Mouse (Mus musculus) liver, embryonic 14.5 days (tissue): ENCODE results near the gene Gstt4.

Experiments
- CTCF ChIP-seq: IDR thresholded peaks from 2 replicates; pipeline ENCODE4 v1.5.1; 2016; ENCODE audit warnings: antibody characterized with exemption, low read depth, control low read depth
- EP300 ChIP-seq: IDR thresholded peaks from 2 replicates; pipeline ENCODE4 v1.6.1; 2016; ENCODE audit warnings: antibody characterized with exemption, low read depth

DNA sequence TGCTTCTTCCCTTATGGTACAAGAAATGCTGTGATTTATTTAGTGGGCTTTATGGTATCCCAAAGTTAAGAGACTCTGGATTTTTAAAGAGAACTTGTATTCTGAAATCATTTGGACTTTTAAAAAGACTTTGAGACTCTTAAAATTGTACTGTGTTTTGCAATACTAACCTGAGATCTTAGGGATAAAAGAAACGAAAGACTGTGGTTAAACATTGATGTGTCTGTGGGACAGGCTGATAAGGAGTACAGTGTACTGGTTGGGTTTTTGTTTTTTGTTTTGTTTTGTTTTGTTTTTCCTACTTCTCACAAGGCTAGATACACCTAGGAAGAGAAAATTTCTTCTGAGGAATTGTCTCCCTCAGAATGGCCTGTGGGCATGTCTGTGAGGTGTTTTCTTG, 36.9 kb downstream of the Gstt4 start:
- no peak for TF ChIP-seq CTCF
- no peak for TF ChIP-seq EP300
